Mouse (Mus musculus): ENCODE results near the gene Cby3.

Gene Cby3

DNA sequence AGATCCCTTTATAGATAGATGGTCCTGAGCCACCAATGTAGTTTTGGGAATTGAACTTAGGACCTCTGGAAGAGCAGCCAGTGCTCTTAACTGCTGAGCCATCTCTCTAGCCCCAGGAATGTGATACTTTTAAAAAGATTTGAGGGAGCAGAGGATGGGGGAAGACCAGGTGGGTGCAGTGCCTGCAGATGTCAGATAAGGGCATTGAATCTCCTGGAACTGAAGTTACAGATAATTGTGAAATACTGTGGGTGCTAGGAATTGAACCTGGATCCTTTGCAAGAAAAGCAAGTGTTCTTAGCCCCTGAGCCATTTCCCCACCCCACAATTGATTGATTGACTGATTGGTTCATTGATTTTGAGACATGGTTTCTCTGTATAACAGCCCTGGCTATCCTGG, 11.1 kb downstream of the Cby3 start:
- DNase-seq: no peak

DNA sequence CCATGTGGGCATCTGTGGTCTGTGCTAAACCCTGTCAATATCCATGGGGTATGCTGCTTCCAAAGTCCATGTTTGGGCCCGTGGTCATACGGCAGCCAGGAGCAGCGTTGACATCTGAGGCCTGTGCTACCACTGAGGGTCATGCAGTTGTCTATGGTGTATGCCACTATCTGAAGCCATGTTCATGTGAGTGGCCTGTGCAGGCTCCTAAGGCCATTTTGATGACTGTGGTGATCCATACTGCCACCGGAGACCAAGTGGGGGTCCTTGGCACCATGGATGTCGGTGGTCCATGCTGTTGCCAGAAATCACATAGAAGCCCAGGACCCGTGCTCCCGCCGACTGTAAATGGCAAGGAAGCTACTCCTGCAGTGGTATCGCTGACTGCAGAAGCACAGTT, 13.3 kb downstream of the Cby3 start:
- DNase-seq: no peak

DNA sequence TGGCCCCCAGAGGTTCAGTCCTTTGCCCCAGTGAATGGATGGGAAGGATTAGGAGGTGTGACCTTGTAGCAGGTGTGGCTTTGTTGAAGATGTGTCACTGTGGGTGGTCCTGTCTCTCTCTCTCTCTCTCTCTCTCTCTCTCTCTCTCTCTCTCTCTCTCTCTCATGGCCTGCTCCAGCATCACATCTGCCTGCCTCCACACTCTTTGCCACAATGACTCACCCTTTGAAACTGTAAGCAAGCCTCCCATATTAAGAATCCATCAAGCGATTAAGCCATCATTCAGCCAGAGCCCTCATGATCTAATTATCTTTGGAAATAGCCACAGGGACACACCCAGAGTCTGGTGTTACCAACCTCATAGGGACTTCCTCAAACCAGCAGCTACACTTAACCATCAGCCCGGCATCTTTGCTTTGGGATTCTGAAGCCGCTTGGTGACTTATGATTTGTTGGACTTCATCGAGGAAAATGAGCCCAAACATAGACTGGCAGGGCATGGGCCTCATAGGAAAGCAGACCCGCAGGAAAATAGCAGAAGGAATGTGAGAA, 15.2 kb downstream of the Cby3 start:
- DNase-seq: no peak

DNA sequence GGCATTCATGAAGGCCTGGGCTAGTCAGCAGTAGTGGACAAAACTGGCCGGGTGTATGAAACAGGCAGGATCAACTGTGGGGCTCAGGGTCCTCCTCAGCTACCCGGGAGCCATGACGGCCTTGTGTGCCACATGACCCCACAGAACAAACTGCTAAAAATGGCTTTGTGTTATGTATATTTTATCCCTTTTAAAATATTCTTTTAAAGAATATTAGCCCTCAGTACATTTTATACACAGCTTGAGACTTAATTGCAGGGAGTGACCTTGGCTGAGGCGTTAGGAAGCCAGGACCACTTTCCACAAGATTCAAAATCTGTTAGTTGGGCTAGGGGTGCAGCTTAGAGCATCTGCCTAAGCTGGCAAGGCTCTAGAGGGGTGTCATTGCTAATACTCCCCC, 16.7 kb downstream of the Cby3 start:
- DNase-seq: no peak

DNA sequence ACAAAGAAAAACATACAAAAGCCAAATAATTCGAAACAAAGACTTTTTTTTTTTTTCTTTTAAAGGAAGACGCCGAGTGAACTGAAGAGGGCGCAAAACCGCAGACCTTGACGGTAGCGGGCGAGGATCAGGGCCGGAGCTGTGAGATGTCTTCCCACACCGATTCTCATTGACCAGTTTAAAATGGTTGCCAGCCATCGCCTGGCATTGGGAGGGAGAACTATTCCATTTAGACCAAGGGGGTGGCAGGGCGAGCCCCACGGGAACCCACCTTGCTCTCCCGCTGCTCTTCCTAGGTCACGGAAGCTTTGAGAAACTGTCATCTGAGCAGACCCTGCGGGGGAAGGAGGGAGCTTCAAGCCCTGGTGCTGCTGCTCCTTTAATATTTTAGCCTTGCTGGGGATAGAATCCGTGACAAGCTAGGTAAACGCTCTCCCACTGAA, 17.2 kb downstream of the Cby3 start:
- DNase-seq: peak; percentile 72

DNA sequence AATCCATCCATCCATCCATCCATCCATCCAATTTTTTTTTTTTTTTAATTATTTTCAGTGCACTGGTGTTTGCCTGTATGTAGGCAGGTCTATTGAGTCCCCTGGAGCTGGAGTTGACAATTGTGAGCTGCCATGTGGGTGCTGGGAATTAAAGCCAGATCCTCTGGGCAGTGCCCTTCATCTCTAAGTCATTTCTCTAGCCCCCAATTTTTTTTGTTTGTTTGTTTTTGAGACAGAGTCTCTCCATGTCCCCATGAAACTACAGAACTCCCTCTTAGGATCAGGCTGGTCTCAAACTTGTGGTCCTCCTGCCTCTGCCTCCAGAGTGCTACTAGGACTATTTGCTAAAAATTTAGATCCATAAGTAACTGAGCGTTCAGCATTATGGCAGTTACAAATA, 17.6 kb downstream of the Cby3 start:
- DNase-seq: no peak

DNA sequence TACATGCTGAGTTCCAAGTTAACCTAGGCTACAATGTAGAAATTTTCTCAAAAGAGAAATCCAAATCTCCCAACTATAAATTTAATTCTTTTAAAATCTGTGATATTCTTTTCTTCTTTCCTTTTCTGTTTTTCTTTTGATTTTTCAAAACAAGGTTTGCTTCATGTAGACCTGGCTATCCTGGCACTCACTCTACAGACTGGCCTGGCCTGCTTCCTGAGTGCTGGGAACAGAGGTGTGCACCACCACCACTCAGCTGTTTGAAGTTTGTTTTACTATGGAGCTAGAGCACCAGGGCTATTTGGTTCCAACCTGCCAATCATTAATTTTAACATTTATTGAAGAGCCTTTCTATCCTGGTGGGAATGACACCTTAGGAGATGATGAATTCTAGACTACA, 18.8 kb downstream of the Cby3 start:
- DNase-seq: no peak

DNA sequence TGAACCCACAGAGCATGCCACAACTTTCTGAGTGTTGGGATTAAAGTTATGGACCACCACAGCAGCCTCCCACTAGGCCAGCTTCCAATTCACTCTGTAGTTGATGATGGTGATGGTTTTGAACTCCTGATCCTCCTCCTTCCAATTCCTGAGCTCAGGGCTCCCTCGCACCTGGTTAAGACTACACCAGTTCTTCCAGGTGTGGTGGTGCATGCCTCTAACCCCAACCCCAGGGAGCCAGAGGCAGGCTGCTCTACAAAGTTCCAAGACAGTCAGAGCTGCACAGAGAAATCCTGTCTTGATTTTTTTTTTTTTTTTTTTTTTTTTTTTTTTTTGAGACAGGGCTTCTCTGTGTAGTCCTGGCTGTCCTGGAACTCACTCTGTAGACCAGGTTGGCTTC, 19.4 kb downstream of the Cby3 start:
- DNase-seq: no peak

DNA sequence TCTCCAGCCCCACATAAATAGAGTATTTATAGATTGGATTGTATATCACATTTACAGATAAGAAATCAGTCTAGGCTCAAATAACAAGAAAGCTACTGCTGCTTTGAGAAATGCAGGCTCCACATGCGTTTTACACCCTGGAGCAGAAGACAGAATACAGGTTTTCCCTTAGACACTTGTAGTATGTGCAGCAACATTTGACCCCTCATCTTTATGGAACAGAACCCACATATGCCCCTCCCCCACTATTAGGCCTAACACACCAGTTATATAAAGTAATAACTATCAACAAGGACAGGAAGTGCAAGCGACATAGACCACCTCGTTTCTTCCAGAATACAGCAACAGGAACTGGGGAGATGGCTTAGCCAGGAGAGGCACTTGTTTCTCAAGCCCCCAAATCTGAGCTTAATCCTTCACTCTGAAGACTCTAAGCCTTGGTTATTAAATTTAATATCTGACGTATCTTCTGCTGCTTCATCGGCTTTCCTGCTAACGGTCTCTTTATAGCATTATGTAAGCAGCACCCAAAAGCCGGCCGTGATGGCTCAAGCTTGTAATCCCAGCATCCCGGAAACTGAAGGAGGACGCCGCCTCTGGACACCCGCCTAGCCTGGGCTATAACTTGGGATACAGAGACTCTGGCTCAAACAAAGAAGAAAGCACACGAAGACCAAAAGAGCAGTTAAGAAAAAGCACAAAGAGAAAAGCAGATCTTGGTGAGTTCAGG, 20.2 kb downstream of the Cby3 start:
- DNase-seq: no peak

DNA sequence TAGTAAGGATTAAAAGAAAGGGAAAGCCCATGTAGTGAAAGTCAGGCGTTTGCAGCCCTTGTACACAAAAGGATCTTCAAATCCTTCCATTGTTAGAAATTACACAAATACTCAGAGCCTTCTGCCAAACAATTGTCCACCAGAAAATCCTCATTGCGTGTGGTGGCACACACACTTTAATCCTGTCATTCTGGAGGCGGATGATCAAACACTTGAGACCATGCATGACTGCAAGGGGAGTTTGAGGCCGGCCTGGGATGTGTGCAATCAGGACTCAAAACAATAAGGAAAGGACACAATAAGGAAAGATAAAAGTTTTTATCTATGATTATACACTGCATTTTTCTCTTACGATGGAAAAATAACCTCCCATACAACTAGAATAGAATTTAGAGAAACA, 21.2 kb downstream of the Cby3 start:
- no peak for DNase-seq

DNA sequence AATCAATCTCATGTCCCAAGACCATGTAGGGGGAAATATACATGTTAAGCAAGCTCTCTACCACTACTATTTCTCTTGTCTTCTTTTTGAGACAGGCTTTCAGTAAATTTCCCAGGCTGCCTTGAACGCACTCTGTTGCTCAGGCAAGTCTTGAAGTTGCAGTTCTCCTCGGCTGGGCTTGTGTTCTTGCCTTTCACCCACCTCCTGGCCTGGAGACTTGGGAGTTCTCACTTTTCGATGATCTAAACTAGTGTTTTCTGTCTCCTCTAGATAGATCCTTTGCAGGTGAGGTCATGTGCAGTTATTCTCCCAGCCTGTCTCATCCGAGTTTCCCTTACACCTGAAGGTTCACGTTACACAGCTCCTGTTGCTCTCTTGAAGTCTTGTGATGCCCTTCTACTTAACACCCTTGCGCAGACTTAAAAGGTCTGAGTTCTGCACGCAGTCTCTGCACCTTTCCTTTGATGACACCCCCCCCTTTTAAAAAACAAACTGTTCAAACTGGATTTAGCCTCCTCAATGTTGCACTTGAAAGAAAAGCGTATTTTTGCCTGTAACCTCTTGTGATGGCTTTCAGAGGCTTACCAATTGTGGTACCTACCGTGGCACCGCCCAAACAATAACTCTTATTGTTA, 22.0 kb downstream of the Cby3 start:
- DNase-seq: no peak

DNA sequence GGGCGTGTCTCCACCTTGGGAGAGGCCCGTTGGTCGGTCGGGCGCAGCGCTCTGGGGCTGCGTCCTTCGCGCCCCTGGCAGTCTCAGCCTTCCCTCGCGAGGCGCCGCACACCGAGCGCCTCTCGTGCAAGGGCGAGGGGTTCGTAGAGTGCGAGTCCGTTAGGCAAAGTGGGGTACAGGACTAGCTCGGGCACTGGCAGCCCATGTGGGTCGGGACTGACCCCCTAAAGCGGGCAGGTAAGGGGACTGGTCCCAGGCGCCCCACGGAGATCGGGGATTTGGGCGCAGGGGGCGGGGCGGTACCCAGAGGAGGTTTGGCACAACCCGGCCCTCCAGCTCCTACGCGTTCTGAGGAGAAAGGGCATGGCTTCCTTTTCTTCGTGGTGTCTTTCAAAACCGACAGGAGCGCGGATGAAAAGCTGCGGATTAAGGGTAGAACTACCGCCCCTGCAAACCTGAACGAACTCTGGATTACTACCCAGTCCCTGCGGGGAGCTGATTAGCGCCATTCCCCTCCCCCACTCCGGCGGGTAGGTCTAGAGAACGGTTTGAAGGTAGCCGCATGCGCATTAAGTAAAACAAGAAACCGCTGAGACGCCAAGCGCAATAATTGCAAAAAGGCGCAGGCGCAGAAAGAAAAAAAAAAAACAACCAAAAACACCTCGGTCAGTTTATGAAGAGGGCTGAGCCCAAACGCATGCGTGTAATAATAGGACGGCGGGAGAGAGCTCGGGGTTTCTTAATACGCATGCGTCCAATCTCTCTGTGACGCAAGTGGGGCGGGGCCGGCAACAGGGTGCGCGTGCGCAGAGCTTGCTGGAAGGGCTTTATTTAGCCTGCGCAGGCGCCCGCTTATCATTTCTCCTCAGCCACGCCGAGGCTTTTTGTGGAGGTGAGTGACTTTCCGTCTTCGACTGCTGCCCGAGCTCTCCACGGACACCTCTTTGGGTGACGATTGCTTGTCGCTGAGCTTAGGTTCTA, 22.9 kb downstream of the Cby3 start, which contains the start of gene Hnrnph1:
Hnrnph1 (plus strand) TSS at position 80 of the 981 bp plus-strand sequence.
- peak; percentile 99 for DNase-seq

DNA sequence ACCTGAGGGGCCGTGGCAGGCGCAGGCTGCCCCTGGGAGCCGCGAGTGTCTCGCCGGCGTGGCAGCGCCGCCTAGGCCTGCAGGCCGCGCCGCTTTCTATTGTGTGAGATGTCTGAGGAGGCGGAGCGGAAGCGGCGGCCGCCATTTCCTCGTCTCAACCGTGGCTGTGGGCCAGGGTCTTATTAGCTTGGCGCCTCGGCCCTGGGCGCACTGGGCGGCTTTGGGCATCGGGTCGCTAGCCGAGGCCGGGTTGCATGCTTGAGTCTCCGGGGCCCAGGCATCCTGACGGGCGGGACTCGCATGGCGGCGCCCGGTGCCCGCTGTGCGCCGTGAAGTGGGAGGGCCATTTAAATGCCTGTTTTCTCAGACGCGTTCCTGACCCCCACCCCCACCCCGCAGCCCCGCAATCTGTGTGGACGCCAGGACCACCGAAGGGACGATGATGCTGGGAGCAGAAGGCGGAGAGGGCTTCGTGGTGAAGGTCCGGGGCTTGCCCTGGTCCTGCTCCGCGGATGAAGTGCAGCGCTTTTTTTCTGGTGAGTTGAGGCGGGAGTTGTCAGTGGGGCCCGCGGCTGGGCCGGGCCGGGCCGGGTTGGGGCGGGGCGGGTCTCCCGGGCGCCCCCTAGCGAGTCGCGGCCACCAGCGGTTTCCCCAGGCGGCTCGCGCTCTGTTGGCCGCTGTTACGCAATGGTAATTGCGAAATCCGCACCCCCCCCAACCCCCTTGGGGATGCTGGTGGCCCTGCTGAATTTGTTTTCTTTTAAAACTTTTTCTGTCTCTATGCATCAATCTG, 23.8 kb downstream of the Cby3 start:
- DNase-seq: peak; percentile 76

DNA sequence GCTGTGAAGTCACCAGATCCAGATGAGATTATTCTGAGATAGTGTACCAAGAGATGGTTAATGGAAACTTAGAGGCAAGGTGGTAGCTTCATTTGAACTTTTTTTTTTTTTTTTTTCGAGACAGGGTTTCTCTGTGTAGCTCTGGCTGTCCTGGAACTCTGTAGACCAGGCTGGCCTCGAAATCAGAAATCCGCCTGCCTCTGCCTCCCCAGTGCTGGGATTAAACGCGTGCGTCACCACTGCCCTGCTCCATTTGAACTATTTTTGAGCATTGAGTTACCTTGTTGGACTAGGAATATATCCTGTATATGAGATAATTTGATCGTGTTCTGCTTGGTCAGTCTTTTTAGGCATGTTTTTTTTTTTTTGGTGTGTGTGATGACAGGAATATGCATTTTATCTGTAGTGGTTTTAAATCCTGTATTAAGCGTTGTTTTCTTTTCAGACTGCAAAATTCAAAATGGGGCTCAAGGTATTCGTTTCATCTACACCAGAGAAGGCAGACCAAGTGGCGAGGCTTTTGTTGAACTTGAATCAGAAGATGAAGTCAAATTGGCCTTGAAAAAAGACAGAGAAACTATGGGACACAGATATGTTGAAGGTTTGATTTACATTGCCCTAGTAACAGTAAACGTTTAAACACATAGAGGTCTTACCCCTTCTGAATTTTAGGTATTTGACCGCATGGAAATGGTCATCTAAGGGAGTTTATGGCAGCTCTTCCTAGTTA, 24.9 kb downstream of the Cby3 start:
- no peak for DNase-seq

DNA sequence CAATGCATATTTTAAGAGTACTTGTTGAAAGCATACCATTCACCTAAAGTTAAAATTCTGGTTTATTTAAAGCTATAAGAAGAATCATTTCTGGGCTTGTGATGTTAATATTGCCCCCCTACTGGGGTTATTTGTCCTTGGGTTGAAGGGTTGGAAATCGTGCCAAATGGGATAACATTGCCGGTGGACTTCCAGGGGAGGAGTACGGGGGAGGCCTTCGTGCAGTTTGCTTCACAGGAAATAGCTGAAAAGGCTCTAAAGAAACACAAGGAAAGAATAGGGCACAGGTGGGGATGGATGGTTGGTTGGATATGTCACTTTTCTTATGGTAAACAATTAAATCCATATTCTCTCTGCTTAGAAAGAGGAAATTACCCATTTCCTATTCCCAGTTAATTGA, 27.0 kb downstream of the Cby3 start:
- DNase-seq: no peak

DNA sequence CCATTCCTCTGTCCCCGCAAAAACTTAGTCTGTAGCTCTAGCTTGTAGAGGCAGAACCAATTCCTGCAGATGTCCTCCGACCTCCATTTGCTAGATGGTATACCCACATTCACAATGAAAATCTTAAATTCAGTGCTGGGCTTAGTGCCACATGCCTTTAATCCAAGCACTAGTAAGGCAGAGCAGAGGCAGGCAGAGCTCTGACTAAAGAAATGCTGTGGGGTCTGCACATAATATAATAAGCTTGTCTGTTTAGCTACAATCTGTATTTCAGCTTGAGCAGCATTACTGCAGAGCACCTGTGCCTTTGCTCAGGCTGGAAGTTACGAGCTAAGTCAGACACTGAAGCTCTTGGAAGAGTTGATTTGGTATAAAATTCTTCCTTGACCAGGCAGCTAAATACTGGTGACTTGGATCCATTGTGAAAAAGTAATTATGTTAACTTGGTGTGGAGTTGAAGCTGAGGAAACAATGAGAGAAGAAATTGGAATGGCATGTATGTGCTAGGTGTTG, 33.0 kb downstream of the Cby3 start:
- DNase-seq: no peak

DNA sequence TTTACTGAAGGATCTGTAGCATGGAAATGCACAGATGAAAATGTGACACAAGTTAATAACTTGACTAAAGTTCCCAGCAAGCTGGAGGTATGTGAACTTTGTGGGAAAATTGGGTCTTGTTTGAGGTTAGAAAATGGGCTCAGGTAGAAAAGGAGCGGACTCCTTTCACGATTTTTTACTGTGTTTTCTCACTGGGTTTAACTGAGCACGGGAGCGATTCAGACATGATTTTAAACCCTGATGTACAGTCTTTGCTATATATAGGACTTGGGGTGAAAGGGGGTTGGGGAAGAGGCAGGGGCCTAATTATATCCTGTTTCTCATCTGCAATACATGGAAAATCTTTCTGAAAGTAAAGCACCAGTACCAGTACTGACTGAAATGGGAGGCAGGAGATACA, 33.4 kb downstream of the Cby3 start:
- DNase-seq: no peak

DNA sequence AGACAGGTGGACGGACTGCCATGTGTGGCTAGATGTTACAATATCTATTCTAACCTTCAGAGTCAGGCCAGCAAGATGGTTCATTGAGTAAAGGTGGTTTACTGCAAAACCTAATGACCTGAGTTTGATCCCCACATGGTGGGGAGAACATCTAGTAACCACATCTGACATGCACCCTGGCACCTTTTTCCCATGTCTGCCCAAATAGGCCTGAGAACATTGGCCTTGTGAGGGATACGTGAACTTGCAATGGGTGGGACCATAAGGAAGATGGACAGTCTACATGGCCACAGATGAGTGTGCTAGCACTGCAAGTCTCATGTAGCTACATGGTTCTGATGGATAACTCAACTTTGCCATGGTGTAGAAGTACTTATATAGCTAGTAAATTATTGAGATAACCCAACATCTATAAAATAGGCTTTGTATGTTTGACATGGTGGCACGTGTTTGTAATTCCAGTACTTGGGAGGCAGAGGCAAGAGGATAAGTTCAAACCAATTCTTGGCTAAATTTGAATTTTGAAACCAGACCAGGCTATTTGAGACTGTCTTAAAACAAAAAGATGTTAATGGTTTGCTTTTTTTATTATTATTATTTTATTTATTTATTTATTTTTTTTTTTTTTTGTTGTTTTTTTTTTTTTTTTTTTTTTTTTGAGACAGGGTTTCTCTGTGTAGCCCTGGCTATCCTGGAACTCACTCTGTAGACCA, 34.1 kb downstream of the Cby3 start:
- DNase-seq: no peak

DNA sequence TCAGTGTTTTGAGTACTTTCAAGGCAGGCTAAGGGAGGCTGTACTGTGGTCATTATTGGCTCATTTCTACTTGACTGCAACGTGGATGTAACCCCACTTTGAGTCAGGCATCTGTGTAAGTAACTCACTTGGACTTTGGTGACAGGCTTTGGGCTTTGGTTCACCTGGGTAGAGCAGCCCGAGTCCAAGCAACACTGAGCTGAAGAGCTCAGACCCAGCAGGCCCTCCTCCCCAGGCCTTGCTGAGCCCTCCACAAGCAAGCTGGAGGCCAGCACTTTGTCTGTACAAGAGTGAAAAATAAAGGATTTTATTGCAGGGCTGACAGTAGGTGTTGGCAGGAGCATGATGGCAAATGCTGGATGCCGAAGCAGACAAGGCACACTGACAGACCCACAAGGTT, 34.7 kb downstream of the Cby3 start:
- no peak for DNase-seq

DNA sequence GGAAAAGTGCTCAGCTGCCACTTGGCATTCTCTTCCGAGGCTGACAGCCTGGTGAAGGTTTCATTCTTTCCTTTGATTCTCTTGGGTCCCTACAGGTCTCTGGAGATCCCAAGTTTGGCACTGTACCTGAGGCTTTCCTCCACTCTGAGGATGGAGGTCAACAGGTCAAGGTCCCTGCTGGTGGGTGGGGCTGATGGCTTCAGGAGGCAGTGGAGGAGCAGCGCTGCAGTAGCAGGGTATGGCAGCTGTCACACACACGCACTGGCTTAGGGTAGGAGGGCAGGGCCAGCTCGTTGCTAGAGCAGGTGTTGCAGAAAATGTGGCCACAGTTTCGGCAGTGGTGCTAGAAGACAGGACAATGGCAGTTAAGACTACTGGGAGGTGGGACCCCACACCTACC, 35.4 kb downstream of the Cby3 start:
- no peak for DNase-seq
